Mouse (Mus musculus): Measurements from ENCODE around the gene Slc17a5. TPM values are rescaled to one million over a fixed set of nuclear protein-coding genes. Genes with fewer than 3 reads are reported as not detected.
A peak's percentile ranks its signal among the peaks of the same experiment; 100 is the strongest.

Slc17a5 gene
- polyA plus RNA-seq (2016; fragmentation: Nextera tagmentation; extraction: Ambion mirVana) = 9.9 and 11.4 TPM in 2 replicates

DNA sequence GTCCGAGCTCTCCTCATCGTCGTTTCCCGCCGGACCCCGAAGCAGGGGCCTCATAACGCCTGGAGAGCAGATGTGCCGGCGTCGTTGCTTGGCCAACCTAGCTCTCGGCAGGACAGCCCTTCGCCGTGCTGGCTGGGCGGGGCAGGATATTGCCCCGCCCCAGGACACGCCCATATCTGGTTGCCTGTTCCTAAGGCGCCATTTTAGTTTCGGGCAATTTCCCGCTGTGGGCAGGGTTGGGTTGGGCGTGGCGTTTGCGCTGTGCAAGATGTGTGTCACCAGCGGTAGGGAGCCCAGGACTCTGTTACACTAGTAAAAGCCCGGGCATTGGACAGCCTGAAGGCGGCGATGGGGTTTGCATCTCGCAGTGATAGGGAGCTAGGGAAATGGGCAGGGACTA lies at the start of gene Slc17a5:
Slc17a5 (minus strand) TSS at position 128 of the 400 bp plus-strand sequence.
- peak within 1 kb of the TSS; percentile 90 for H3K27ac ChIP-seq (replicated peaks)
- no peaks in the 10 kb centered on the region for H3K27me3 ChIP-seq (ENCODE audit: low read depth, poor library complexity, severe bottlenecking)
- DNase-seq (ENCODE audit: low spot score) = peak; percentile 96
- peaks cover 9% of the 10 kb centered on the region for H3K4me1 ChIP-seq
- under 1% methylated on average over 27 of the region's 27 CpGs for WGBS
- H3K9me3 ChIP-seq (replicated peaks) = no peaks in the 10 kb centered on the region
- H3K36me3 ChIP-seq = peaks cover 8% of the 10 kb centered on the region; the same call in 1 of the 2 replicates
- peak within 1 kb of the TSS; percentile 85 for H3K4me3 ChIP-seq

DNA sequence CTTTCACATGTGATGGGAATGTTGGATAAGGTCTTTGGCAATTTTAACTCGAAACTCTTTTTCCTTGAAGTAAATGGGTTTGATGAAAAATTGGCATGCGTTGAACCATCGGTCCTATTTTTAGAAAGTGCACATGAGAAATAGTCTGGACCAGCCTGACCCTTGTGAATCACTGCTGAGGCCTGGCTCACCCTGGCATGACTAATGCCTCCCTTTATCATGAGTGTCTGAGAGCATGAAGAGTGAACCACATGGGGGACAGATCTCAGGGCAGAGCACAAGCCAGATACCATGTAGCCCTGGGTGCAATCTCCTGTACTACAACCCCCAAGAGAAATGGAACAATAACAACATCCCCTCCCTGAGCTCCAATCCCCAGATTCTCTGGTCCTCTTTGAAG lies 46.1 kb upstream of the Slc17a5 start:
- 95% methylated on average over 3 of the region's 3 CpGs for WGBS

DNA sequence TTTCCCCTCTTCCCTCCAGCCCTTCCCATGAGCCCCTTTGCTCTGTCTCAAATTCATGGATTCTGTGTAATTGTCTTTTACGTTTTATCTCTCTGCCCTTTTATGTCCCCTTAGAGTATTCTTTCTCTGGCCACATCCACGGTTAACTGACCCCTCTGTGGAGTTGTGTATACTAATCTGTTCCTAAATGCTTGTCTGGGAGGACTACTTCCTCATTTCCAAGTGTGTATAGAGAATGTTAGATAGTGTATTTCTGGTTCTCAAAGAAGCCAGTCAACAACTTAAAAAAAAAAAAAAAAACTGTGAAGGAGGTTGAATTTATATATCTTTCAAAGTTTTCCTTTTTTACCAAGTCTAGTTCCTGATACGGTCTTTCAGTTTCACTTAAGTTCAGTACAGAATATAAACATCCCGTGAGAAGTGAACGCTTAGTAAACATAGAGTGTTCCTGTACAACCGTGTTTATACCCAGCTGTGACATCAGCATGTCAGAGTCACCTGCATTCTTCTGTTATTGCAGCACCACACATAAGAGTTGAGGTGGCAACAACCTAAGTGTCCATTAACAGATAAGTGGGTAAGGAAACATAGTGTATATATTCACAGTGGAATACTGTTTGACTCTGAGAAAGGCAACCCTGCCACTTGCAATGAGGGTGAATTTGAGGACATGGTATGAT lies 44.1 kb upstream of the Slc17a5 start:
- H3K27me3 ChIP-seq (ENCODE audit: low read depth, poor library complexity, severe bottlenecking) = no peaks in the 10 kb centered on the region
- no peak overlapping the region for H3K27ac ChIP-seq (replicated peaks)
- DNase-seq (ENCODE audit: low spot score) = no peak
- H3K4me1 ChIP-seq = peaks cover 8% of the 10 kb centered on the region; the same call in 1 of the 2 replicates
- H3K4me3 ChIP-seq = no peak overlapping the region
- WGBS = 88% methylated on average over 6 of the region's 6 CpGs
- H3K9me3 ChIP-seq (replicated peaks) = no peaks in the 10 kb centered on the region
- no peaks in the 10 kb centered on the region for H3K36me3 ChIP-seq

More for the DNA sequence above, 46.1 kb upstream of the Slc17a5 start:
- Histone ChIP-seq H3K4me3 (no peak overlapping the region), H3K27ac (replicated peaks) (no peak overlapping the region), H3K36me3 (no peaks in the 10 kb centered on the region), H3K27me3 (ENCODE audit: low read depth, poor library complexity, severe bottlenecking) (no peaks in the 10 kb centered on the region), H3K4me1 (peaks cover 10% of the 10 kb centered on the region; the same call in 1 of the 2 replicates), H3K9me3 (replicated peaks) (no peaks in the 10 kb centered on the region)
- no peak for DNase-seq (ENCODE audit: low spot score)

DNA sequence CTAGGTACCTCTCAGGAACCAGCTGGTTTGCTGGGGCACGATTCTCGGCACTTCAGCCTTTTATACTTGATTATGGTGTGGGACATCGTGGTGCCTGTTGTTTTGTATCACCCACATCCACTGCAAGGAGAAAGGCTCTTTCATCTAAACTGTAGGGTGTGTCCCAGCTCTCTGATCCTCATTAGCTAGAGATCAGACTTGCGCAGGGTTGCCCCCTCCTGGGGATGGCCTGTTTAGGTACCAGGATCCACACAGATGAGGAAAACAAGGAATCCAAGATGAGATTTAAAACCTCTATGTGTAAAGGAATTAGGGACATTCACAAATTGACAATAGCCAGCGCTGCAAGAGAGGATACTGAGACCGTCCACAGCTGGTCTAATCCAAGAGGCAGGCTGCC lies 42.1 kb upstream of the Slc17a5 start:
- Histone ChIP-seq H3K27ac (replicated peaks) (no peak overlapping the region), H3K9me3 (replicated peaks) (no peaks in the 10 kb centered on the region), H3K4me1 (peaks cover 8% of the 10 kb centered on the region; the same call in 1 of the 2 replicates), H3K27me3 (ENCODE audit: low read depth, poor library complexity, severe bottlenecking) (no peaks in the 10 kb centered on the region), H3K4me3 (no peak overlapping the region), H3K36me3 (no peaks in the 10 kb centered on the region)
- DNase-seq (ENCODE audit: low spot score) = no peak
- WGBS = 46% methylated on average over 6 of the region's 6 CpGs

DNA sequence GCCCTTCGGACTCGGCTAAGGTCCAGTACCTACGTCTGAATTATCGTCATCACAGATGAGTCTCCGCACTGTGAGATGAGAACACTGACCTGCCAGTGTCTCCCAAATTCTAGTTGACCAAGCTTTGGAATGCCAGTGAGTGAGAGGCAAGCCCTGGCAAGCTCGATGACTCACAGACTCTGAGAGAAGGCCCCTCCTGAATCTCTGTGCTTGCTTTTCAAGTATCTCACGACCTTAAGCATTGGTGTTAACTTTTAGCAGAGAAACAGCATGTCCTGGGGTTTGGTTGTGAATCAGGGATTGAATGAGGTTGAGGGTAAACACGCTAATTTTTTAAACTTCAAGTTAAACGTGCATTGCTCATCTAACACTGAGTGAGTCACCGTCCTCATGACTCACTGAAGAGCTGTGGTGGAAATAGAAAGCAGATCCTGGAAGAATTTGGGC lies 35.5 kb upstream of the Slc17a5 start:
- no peak overlapping the region for H3K4me3 ChIP-seq
- H3K27me3 ChIP-seq (ENCODE audit: low read depth, poor library complexity, severe bottlenecking) = no peaks in the 10 kb centered on the region
- no peak for DNase-seq (ENCODE audit: low spot score)
- 84% methylated on average over 10 of the region's 10 CpGs for WGBS
- no peaks in the 10 kb centered on the region for H3K4me1 ChIP-seq
- H3K36me3 ChIP-seq = no peaks in the 10 kb centered on the region
- H3K9me3 ChIP-seq (replicated peaks) = no peaks in the 10 kb centered on the region
- no peak overlapping the region for H3K27ac ChIP-seq (replicated peaks)

DNA sequence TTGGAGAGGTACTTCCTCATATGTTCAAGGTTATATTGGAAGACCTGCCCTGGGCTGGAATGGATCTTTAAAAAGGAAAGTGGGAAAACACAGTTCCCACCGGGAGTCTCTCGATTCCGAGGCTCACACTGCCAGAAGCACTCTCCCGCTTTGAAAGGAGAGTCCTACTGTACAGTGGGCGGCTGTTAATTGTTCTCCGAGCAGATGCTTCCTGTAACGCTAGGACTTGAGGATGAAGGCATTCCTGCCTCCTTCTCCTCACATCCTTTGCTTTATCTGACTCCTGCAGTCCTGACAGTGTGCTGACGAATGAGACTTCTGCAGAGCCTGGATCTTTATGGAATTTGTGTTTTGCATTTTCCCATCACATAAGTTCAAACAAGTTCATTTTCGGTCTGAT lies 31.4 kb upstream of the Slc17a5 start:
- Histone ChIP-seq H3K36me3 (no peaks in the 10 kb centered on the region), H3K27me3 (ENCODE audit: low read depth, poor library complexity, severe bottlenecking) (peaks cover 21% of the 10 kb centered on the region), H3K4me3 (no peak overlapping the region), H3K9me3 (replicated peaks) (no peaks in the 10 kb centered on the region), H3K27ac (replicated peaks) (no peak overlapping the region), H3K4me1 (peaks cover 23% of the 10 kb centered on the region)
- no peak for DNase-seq (ENCODE audit: low spot score)
- 87% methylated on average over 9 of the region's 9 CpGs for WGBS

DNA sequence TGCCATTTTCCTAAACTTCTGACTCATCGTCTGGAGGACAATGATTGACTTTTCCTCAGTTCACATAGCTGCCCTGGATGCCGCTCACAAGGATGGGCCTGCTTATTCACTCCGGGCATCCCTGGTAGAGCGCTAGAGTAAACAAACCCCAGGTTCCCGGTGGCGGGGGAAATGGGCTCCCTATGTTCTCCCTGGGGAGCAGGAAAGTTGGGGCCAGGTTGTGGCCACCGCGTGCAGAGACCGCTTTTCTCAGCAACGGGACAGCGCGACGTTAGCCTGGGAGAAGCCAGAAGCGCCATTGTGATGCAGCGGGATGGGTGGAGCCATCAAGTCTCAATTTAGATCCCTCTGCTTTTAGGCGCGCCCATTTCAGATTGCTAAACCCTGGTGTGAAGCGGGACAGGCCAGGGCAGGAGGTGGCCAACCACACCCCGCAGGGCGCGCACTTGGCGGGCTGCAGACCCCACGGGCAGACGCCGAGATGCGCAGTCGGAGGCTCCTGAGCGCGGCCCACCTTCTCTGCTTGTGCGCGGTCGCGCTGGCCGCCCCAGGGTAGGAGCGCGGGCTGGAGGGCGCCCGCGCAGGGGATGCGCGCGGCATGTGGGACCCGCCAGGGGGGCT lies 27.7 kb upstream of the Slc17a5 start, which contains the start of gene Cd109:
Cd109 (plus strand) TSS at position 146 of the 621 bp plus-strand sequence.
- Histone ChIP-seq H3K4me3 (peak within 1 kb of the TSS; percentile 75), H3K36me3 (no peaks in the 10 kb centered on the region), H3K27ac (replicated peaks) (peak within 1 kb of the TSS; percentile 92), H3K9me3 (replicated peaks) (no peaks in the 10 kb centered on the region), H3K27me3 (ENCODE audit: low read depth, poor library complexity, severe bottlenecking) (peaks cover 26% of the 10 kb centered on the region), H3K4me1 (peaks cover 23% of the 10 kb centered on the region)
- peak; percentile 80 for DNase-seq (ENCODE audit: low spot score)
- WGBS = under 1% methylated on average over 43 of the region's 43 CpGs

DNA sequence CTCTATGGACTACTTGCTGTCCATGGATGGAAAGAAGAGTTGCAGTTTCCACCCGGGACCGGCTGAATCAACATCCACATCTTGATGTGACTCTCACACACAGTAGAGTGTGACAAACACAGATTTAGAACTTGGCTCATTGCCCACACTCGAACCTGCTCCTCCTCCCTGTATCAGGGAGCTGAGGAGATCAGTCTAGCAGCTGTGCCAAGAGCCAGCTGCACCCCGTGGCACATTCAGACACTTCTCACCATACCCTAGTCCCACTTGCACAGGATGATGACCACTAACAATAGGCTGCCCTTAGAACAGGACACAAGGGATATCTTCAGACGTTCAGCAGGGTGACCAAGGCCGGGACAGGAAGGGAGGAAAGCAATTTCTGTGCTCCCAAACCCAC lies 26.4 kb upstream of the Slc17a5 start:
- Histone ChIP-seq H3K4me3 (no peak overlapping the region), H3K27ac (replicated peaks) (no peak overlapping the region), H3K36me3 (no peaks in the 10 kb centered on the region), H3K4me1 (peaks cover 23% of the 10 kb centered on the region), H3K27me3 (ENCODE audit: low read depth, poor library complexity, severe bottlenecking) (peaks cover 26% of the 10 kb centered on the region), H3K9me3 (replicated peaks) (no peaks in the 10 kb centered on the region)
- 66% methylated on average over 6 of the region's 6 CpGs for WGBS
- no peak for DNase-seq (ENCODE audit: low spot score)

DNA sequence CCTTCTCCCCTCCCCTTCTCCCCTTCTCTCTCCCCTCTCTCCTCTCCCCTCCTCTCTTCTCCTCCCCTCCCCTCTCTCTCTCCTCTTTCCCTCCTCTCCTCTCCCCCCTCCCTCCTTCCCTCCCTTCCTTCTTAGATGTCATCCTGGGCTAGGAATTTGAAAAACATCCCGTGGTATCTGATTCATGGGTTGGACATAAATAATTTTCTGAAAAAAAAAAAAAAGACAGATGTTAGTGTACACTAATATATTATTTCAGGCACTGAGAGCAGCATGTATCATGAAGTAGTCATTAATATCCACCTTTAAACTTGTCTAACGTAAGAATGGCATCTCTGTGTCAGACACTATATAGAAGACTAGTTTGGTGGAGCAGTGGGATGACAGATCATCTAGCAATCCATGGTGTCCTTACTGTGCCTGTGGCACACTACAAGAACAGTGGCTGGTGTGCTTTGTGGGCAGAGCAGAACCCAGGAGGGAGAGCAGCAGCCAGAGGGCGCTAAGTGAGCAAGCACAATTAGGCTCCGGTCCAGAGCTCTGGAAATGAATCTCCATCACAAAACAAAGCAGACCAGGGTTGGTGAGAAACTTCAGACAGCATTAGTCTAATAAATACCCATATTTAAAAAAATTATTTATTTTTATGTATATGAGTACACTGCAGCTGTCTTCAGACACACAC lies 13.3 kb upstream of the Slc17a5 start:
- Histone ChIP-seq H3K4me1 (no peaks in the 10 kb centered on the region), H3K9me3 (replicated peaks) (no peaks in the 10 kb centered on the region), H3K27me3 (ENCODE audit: low read depth, poor library complexity, severe bottlenecking) (no peaks in the 10 kb centered on the region), H3K27ac (replicated peaks) (no peak overlapping the region), H3K4me3 (no peak overlapping the region), H3K36me3 (no peaks in the 10 kb centered on the region)
- no peak for DNase-seq (ENCODE audit: low spot score)
- WGBS = 68% methylated on average over 4 of the region's 4 CpGs

DNA sequence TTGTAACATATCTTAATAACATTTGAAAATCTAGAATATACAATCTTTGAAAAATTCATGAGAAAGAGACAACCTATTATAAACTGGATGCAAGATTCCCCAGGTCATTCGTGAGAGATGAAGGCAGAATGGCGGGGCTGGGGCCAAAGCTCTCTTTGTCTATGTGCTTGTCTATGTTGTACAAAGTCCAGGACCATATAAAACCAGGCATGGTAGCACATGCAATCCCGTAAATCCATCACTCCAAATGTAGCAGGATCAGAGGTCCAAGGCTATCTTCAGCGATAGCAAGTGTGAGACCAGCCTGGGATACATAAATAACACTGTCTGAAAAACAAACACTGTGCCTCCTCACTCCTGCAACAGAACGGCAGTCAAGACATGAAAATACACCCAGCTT lies 12.1 kb upstream of the Slc17a5 start:
- no peaks in the 10 kb centered on the region for H3K36me3 ChIP-seq
- 89% methylated on average over 5 of the region's 5 CpGs for WGBS
- no peaks in the 10 kb centered on the region for H3K9me3 ChIP-seq (replicated peaks)
- H3K4me1 ChIP-seq = no peaks in the 10 kb centered on the region
- no peak overlapping the region for H3K4me3 ChIP-seq
- no peak overlapping the region for H3K27ac ChIP-seq (replicated peaks)
- DNase-seq (ENCODE audit: low spot score) = no peak
- no peaks in the 10 kb centered on the region for H3K27me3 ChIP-seq (ENCODE audit: low read depth, poor library complexity, severe bottlenecking)

DNA sequence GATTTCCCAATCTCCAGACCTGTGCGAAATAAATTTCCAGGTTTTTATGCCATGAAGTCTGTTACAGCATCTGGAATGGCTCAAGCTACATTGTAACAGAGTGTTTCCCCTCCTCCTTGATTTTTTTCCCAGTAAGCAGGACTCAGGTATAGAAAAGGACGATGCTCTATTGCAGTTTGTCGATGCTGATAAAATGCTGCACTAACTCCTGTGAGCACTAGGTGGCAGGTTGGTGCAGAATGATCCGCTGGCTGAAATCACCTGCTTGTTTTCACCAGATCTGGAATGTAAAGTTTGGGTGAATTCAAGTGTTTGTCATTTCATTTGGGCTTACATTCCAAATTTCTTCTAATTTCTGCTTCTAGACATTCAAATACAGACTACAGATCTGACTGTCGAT lies 9.0 kb upstream of the Slc17a5 start:
- no peaks in the 10 kb centered on the region for H3K9me3 ChIP-seq (replicated peaks)
- DNase-seq (ENCODE audit: low spot score) = no peak
- WGBS = 9% methylated on average over 5 of the region's 5 CpGs
- no peak overlapping the region for H3K27ac ChIP-seq (replicated peaks)
- H3K27me3 ChIP-seq (ENCODE audit: low read depth, poor library complexity, severe bottlenecking) = no peaks in the 10 kb centered on the region
- no peaks in the 10 kb centered on the region for H3K4me1 ChIP-seq
- no peak overlapping the region for H3K4me3 ChIP-seq
- no peaks in the 10 kb centered on the region for H3K36me3 ChIP-seq

DNA sequence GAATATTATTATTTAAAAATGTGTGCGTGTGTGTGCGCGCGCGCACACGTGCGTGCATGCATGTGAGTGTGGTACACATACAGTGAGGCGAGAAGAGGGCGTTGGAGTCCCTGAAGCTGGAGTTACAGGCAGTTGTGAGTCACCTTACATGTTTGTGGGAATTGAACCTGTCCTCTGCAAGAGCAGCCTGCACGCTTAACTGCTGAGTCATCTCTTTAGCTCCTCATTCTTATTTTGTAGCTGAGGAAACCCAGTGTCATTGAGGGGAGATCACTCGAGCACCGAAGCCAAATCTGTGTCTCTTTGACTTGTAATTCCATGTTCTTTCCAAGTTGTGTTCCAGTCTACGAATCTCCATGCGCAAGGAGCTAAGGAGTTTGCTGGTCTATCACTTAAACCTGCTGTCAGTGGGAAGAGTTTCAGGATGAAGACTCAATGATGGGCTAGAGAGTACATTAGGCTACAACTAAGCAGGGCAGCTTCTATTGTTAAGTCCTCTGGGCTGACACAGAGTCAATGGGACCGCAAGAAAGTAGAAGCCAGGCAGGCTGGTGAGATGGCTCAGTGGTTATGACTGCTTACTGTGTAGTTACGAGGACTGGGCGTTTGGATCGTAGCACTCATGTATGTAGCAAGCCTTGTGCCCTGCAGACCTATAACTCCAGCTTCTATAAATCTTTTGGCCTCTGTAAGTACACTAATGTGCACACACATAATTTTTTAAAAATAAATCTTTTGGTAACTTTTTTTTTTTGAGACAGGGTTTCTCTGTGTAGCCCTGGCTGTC lies 8.1 kb upstream of the Slc17a5 start:
- Histone ChIP-seq H3K4me1 (no peaks in the 10 kb centered on the region), H3K9me3 (replicated peaks) (no peaks in the 10 kb centered on the region), H3K27ac (replicated peaks) (no peak overlapping the region), H3K4me3 (no peak overlapping the region), H3K36me3 (no peaks in the 10 kb centered on the region), H3K27me3 (ENCODE audit: low read depth, poor library complexity, severe bottlenecking) (no peaks in the 10 kb centered on the region)
- no peak for DNase-seq (ENCODE audit: low spot score)
- WGBS = 94% methylated on average over 18 of the region's 18 CpGs

Measured in midbrain, embryonic 10.5 days (tissue).